Comparison of ENCODE assay signal across 12 mouse cellular contexts in the genomic region with DNA sequence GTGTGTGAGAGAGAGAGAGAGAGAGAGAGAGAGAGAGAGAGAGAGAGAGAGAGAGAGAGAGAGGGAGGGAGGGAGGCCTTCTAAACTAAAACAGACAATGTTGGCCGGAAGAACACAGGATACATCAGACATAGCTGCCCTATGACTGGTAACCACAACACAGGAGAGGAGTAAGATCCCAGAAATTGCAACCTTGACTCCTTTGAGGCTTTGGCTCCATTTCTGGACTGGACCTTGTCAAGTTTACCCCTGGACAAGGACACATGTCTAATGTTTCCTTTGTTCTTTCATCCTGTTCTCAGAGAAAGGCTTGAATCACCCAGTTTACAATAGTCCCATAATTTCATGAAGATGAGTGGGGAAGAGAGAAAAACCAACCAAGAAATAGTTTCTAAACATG.
DNase-seq lines count a peak whose midpoint lies in the region.
"Had no signal": no experiment of that assay in that cellular context is flagged by ENCODE, and none has a peak within 500 bp of the region (broad histone marks: within the 10 kb centered on the region; RNA-seq: fewer than 3 reads in every experiment).

No protein-coding gene starts in this region.

- DNase-seq in adrenal gland, adult 2 months: peak; percentile 77
- DNase-seq in adrenal gland, postnatal 4 days (ENCODE audit: low spot score in 2 of 2): no peak
- peak; percentile 64 for DNase-seq in adrenal gland, adult 8-10 months
- DNase-seq in adrenal gland, postnatal 10 days: peak; percentile 38
- DNase-seq in adrenal gland, postnatal 36 days: peak; percentile 56 to 67
- DNase-seq in heart, adult 9 months (ENCODE audit: low spot score in 2 of 2): no peak
- no peak for DNase-seq in lung, postnatal 4 days
- DNase-seq: cerebellum, adult 11 months; cerebellum, adult 18-20 months; cerebellum, adult 8-10 months; cerebellum, postnatal 36 days; embryo, embryonic 11 days had no signal

Comparison
In these comparisons a context has a peak if more than half of its experiments do, and no peak if none do; other contexts are left out.
1. DNase-seq: peak in adrenal gland, adult 2 months (single experiment), adrenal gland, adult 8-10 months (single experiment), adrenal gland, postnatal 10 days (single experiment) and adrenal gland, postnatal 36 days (2 of 2); none in adrenal gland, postnatal 4 days (0 of 2), heart, adult 9 months (0 of 2) and lung, postnatal 4 days (0 of 2).